Mouse (Mus musculus) hematopoietic stem cell, adult 5-6 weeks (primary cell): ENCODE results near the gene Senp6. TPM values are rescaled to one million over a fixed set of nuclear protein-coding genes. Genes with fewer than 3 reads are reported as not detected.

Experiments
- ATAC-seq, 2 experiments: fragments of 125-278 bp in 1 of 2; replicated peaks in 1 of 2; 2 replicates each; pipeline ENCODE4 v1.8.0; 2016 to 2017; ENCODE audit warnings: inconsistent platforms in 2 of 2, mild to moderate bottlenecking in 2 of 2, moderate number of reproducible peaks in 2 of 2, low read depth in 1 of 2, moderate TSS enrichment in 1 of 2; ENCODE audit not compliant: low FRiP score in 2 of 2, poor library complexity in 2 of 2, severe bottlenecking in 2 of 2, insufficient read depth in 1 of 2, low TSS enrichment in 1 of 2
- total RNA-seq: library from RNA; stranded (forward); fragments of 172-1452, 232-1000 nt; gene quantifications from 2 replicates; pipeline ENCODE4 v1.2.3, GENCODE M21; 2017

Senp6 gene
- total RNA-seq, 1 experiment from 2014 or later: 300 TPM

- peak; percentile 38 to 65 for ATAC-seq
Measured at GRCm38 (mm10) chr9:80163126-80163723, 96.5 kb downstream of the Senp6 start.

GRCm38 (mm10) chr9:80164191-80164590 is 97.5 kb downstream of the Senp6 start:
- ATAC-seq: peak; percentile 27 to 28; a peak in 3 of 4 replicates

- peak; percentile 62 to 67 for ATAC-seq
Measured at GRCm38 (mm10) chr9:80164611-80165474, 98.1 kb downstream of the Senp6 start, which contains the start of gene Myo6. Myo6 (plus strand) TSS chr9:80165031.

DNA sequence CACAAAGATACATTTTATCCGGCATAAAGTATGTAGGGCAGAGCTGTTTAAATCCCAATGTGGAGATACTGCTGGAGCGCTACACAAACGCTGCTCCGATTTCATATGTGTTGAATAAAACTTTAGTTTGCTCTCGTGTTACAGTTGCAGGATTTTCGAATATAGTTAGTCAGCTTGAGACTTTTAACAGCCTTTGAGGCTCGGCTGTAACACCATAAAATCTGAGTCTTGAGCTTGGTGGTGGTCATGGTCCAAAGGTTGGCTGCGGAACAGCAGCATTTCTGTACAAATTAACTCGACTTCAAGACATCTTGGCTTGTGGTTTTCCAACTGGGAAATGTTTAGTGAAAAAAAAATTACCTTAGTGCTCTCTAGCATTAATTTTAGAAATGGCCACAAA is 99.0 kb downstream of the Senp6 start:
- no peak for ATAC-seq

DNA sequence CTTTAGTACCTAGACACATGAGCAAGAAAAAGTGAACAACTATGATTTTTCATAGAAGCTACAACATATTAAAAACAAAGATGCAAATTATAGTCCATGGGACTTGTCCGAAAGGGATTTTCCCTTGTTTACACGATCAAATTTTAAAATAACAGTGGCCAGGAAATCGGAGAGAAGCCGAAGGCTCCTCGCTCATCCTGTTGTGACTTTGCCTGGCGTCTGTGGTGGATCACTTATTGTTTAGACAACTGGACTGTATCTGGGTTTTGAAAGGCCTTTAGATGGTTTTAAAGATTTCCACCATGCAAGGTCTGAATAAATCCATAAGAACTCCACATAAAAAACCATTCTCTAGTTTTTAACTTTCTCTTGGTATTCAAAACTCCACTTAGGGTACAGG is 99.7 kb downstream of the Senp6 start:
- ATAC-seq: no peak

- no peak for ATAC-seq
Measured at GRCm38 (mm10) chr9:80167089-80167488, 100.4 kb downstream of the Senp6 start.

- no peak for ATAC-seq
Measured at GRCm38 (mm10) chr9:80169551-80169950, 102.8 kb downstream of the Senp6 start.

DNA sequence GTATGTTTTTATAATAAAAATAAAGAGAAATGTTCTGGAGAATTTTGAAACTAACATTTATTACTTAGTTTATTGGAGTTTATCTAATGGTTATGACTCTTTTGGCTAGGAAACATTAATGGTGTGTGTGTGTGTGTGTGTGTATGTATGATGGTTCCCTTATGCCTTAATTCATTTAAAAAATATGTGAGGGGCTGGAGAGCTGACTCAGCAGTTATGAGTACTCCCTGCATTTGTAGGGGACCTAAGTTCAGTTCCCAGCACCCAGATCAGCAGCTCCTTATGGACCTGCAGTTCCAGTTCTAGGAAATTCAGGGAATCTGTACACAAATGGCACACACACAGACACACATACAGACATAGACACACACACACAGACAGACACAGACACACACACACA is 104.5 kb downstream of the Senp6 start:
- ATAC-seq: no peak

DNA sequence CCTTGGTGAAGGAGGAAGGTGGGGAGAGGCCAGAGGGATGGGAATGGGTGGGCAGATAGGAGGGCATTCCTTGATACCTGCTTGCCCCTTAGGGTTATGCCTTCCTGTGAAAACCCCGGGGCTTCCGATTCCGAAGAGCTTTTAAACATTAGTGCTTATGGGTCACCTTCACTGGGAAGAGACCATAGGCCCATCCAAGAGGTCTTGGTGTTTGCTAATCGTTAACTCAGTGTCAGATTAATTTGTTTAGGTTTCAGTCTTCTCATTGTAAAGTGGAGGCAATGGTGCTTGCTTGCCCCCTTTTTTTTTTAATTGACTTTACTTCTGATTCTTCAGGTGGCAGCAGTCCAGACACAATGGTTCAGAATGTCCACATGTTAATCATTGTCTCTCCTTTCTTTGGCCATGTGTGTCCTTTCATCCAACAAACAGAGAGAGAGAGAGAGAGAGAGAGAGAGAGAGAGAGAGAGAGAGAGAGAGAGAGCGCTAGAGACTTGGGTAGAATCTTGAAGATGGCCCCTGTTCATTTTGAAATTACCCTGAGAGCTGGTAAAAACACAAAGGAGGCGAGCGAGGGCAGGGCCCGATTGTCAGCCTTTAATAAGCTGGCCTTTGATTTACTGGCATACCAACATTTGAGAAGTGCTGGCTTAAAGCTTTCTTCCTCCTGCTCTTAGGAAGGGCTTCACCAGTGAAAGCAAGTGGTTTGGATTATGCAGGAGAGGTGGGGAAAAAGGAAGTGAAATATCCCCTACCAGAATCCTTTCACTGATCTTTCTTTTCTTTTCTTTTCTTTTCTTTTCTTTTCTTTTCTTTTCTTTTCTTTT is 105.9 kb downstream of the Senp6 start:
- ATAC-seq: no peak

DNA sequence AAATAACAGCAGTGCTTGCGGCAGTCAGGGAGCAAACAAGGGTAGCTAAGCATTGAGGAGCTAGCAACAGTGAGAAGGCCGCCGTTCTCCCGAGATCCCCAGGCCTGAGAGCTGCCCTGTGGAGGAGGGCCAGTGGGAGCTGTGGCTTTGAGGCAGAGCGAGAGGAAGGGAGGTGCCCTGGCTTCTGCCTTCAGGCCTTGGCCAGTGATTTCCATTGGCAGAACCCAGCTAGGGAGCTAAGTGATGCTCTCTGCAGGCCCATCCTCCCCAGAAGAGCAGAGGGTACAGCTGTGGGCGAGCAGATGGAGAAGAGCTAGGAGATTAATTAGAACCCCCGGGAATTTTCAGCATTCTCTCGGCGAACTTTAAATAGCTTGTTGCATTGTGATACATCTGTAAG is 106.9 kb downstream of the Senp6 start:
- no peak for ATAC-seq

DNA sequence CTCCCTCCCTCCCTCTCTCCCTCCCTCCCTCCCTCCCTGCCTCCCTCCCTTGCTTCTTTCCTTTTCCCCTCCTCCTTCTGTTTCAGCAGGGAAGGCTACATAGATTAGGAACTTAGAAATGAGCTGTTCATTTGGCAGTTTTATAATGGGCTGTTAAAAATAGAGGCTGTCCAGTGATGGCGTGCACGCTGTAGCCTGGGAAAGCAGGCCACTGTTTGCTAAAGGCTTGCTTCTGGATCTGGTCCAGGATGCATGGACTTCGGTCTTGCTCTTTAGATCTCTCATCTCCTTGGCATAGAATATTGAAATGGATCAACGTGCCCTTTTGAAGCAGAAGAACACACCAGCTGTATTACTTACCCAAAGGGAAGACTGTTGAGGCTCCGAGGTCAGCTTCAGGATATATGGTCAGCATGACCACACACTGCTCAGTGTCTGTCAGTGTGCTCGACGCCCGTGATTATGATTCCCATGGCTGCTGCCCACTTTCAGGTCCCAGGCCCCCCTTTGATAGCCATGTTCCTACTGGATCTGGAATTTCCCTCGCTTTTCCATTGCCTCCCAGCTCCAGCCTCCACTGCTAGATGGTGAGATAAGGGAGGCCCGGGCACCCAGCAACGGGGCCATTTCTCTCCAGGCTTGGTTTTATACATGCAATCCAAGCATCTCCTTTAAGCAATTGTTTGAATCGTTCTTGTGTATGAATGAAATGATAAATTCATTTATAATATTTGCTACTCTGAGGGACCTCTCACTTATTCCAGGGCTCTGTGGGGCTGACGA is 110.2 kb downstream of the Senp6 start:
- ATAC-seq: no peak

- ATAC-seq: no peak
Measured at GRCm38 (mm10) chr9:80178670-80179069, 112.0 kb downstream of the Senp6 start.

DNA sequence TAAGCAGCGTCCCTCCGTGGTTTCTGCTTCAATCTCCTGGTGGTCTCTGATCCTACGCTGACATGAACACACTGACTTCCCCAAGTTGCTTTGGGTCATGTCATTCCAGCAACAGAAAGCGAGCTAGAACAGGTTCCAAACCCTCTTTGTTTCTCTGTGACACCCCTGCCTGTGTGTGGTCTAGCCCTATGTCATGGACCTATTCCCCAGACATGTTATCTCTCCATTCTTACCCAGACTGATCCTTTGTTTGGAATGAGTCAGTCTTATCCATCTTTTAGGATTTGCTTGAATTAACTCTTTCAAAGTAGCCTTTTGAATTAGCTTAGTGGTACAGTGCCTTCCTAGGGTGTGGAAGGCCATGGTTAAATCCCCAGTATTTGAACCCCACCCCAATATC is 113.0 kb downstream of the Senp6 start:
- ATAC-seq: no peak

GRCm38 (mm10) chr9:80180771-80181170 is 114.1 kb downstream of the Senp6 start:
- ATAC-seq: no peak

- no peak for ATAC-seq
Measured at GRCm38 (mm10) chr9:80181692-80182091, 115.0 kb downstream of the Senp6 start.

DNA sequence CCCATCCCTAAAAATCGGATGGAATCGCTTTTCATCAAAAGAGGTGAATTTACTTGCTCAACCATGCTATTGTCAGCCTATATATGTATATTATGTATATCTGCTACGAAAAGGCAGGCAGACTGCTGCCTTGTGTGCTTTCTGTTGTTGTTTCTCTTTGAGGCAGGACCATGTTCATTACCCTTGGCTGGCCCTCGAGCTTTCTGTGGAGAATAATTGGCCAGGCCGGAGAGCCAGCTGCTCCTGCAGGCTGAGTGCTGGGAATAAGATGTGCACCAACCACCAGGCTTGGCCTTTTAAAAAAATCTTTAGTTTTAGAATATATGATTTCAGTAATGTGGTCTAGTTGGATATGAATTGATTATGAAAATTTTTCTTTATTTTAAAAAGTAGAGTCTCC is 117.4 kb downstream of the Senp6 start:
- no peak for ATAC-seq

- no peak for ATAC-seq
Measured at GRCm38 (mm10) chr9:80185737-80186136, 119.0 kb downstream of the Senp6 start.
